In genomic region chr8:94771941-94772670, GRCm38 (mm10) we compare ENCODE assay signal across 8 mouse cellular contexts. TPM values are rescaled to one million over a fixed set of nuclear protein-coding genes. Genes with fewer than 3 reads are reported as not detected.
DNase-seq lines count a peak whose midpoint lies in the region; ATAC-seq lines count a peak whose summit lies in the region.

Cx3cl1 (plus strand) TSS chr8:94772009.

- H3K4me1 ChIP-seq in embryonic facial prominence, embryonic 12.5 days = peaks cover 14% of the 10 kb centered on the region
- peaks cover 29% of the 10 kb centered on the region for H3K4me1 ChIP-seq in midbrain, embryonic 11.5 days (ENCODE audit: control insufficient read depth, insufficient read depth, low read length)
- peaks cover 27% of the 10 kb centered on the region for H3K4me1 ChIP-seq in stomach, embryonic 15.5 days

- peak within 1 kb of the TSS; percentile 78 for H3K4me2 ChIP-seq in embryonic facial prominence, embryonic 12.5 days (replicated peaks)
- H3K4me2 ChIP-seq in midbrain, embryonic 11.5 days = peak within 1 kb of the TSS; percentile 88
- H3K4me2 ChIP-seq in stomach, embryonic 15.5 days = peak within 1 kb of the TSS; percentile 93

- H3K9ac ChIP-seq in embryonic facial prominence, embryonic 12.5 days = peak within 1 kb of the TSS; percentile 46; the same call in 1 of the 2 replicates
- H3K9ac ChIP-seq in midbrain, embryonic 11.5 days (ENCODE audit: low read length) = peak within 1 kb of the TSS; percentile 74
- H3K9ac ChIP-seq in stomach, embryonic 15.5 days = peak within 1 kb of the TSS; percentile 56; the same call in 1 of the 2 replicates

- no peaks in the 10 kb centered on the region for H3K36me3 ChIP-seq in embryonic facial prominence, embryonic 12.5 days
- no peaks in the 10 kb centered on the region for H3K36me3 ChIP-seq in midbrain, embryonic 11.5 days (ENCODE audit: control insufficient read depth, insufficient read depth, low read length)
- no peaks in the 10 kb centered on the region for H3K36me3 ChIP-seq in stomach, embryonic 15.5 days

- H3K27me3 ChIP-seq in embryonic facial prominence, embryonic 12.5 days = peaks cover 47% of the 10 kb centered on the region
- H3K27me3 ChIP-seq in midbrain, embryonic 11.5 days (ENCODE audit: control insufficient read depth, insufficient read depth, low read length) = peaks cover 13% of the 10 kb centered on the region
- H3K27me3 ChIP-seq in stomach, embryonic 15.5 days (replicated peaks) = peaks cover 26% of the 10 kb centered on the region

- peak; percentile 59 for ATAC-seq in embryonic facial prominence, embryonic 12.5 days (ENCODE audit: insufficient number of reproducible peaks, insufficient read depth, low FRiP score, low TSS enrichment)
- ATAC-seq in midbrain, embryonic 11.5 days (ENCODE audit: low FRiP score) = peak; percentile 86
- peak; percentile 58 for ATAC-seq in stomach, embryonic 15.5 days (ENCODE audit: insufficient read depth, low FRiP score, low read depth)
- ATAC-seq in erythroid progenitor cell, adult 5-6 weeks (replicated peaks; ENCODE audit: low FRiP score, poor library complexity, severe bottlenecking) = no peak

- no peak within 1 kb of the TSS for H3K27ac ChIP-seq in embryonic facial prominence, embryonic 12.5 days
- no peak within 1 kb of the TSS for H3K27ac ChIP-seq in midbrain, embryonic 11.5 days (ENCODE audit: low read depth, low read length)
- peak within 1 kb of the TSS; percentile 68 for H3K27ac ChIP-seq in stomach, embryonic 15.5 days

- no peaks in the 10 kb centered on the region for H3K9me3 ChIP-seq in embryonic facial prominence, embryonic 12.5 days
- no peaks in the 10 kb centered on the region for H3K9me3 ChIP-seq in midbrain, embryonic 11.5 days (ENCODE audit: control insufficient read depth, low read length)
- H3K9me3 ChIP-seq in stomach, embryonic 15.5 days = no peaks in the 10 kb centered on the region

- DNase-seq in adrenal gland, postnatal 4 days (ENCODE audit: low spot score in 2 of 2) = peak; percentile 41 to 57
- peak; percentile 99 for DNase-seq in heart, adult 11 months
- peak; percentile 92 for DNase-seq in kidney, adult 18-20 months
- DNase-seq in left cerebral cortex, postnatal 36 days (ENCODE audit: low spot score in 2 of 2) = peak; percentile 90 to 91
- DNase-seq in midbrain, embryonic 11.5 days (ENCODE audit: low spot score, missing footprints) = peak; percentile 96

- WGBS in embryonic facial prominence, embryonic 12.5 days = under 1% methylated on average over 38 of the region's 38 CpGs
- WGBS in midbrain, embryonic 11.5 days = under 1% methylated on average over 38 of the region's 38 CpGs
- 1% methylated on average over 38 of the region's 38 CpGs for WGBS in stomach, embryonic 15.5 days

- intact Hi-C loops in left cerebral cortex, postnatal 36 days (cut with DNase I) = loop anchor here (1.0 to 5.0 kb wide), 2 partner anchors 40 to 68 kb away; partner anchors contain the start of gene Ccl17

- peak within 1 kb of the TSS; percentile 44 for H3K4me3 ChIP-seq in embryonic facial prominence, embryonic 12.5 days
- peak within 1 kb of the TSS; percentile 57 for H3K4me3 ChIP-seq in midbrain, embryonic 11.5 days (ENCODE audit: low read depth, low read length)
- H3K4me3 ChIP-seq in stomach, embryonic 15.5 days (replicated peaks) = peak within 1 kb of the TSS; percentile 54

RNA-seq across cellular contexts. Expression of gene Cx3cl1, which starts in this region (rescaled TPM):
- 10 to 100 TPM; 18.8 to 21.1 TPM for total RNA-seq in adrenal gland, postnatal 4 days (2021)
- 4.6 and 5.3 TPM in 2 replicates for polyA plus RNA-seq in embryonic facial prominence, embryonic 12.5 days (2016; fragmentation: Nextera tagmentation; extraction: Ambion mirVana)
- total RNA-seq in left cerebral cortex, postnatal 36 days (2021) = 100 to 1,000 TPM; 622 to 723 TPM
- polyA plus RNA-seq in midbrain, embryonic 11.5 days (2014; fragmentation: Nextera tagmentation; extraction: Ambion mirVana) = 9.4 and 10.4 TPM in 2 replicates
- polyA plus RNA-seq in stomach, embryonic 15.5 days (2015; fragmentation: Nextera tagmentation; extraction: Ambion mirVana) = 10.1 and 14.3 TPM in 2 replicates
- total RNA-seq in erythroid progenitor cell, adult 5-6 weeks (2015; ENCODE audit: low replicate concordance) = 7.5 TPM in 1 of 2 replicates, not detected in the other
- 0.13 and 0.38 TPM in 2 replicates for total RNA-seq in erythroid progenitor cell, adult 5-6 weeks (2017; ENCODE audit: low replicate concordance)

Comparison
In these comparisons a context has a peak if more than half of its experiments do, and no peak if none do; other contexts are left out.
1. RNA of gene Cx3cl1 (total RNA-seq): 622 to 723 TPM in left cerebral cortex, postnatal 36 days; 18.8 to 21.1 TPM in adrenal gland, postnatal 4 days and 0.13 to 7.5 TPM in erythroid progenitor cell, adult 5-6 weeks; every median in the first group is over 10 times any median in the second.
2. DNase-seq: peak in every context shown above with its lines; median percentile 99 in heart, adult 11 months; 96 in midbrain, embryonic 11.5 days; 92 in kidney, adult 18-20 months; 90 in left cerebral cortex, postnatal 36 days; 49 in adrenal gland, postnatal 4 days.
3. Peak in every context shown above with its lines, with median percentiles within 50 percentile points of each other: H3K4me2 ChIP-seq, H3K4me3 ChIP-seq and H3K9ac ChIP-seq.